Mouse (Mus musculus) central nervous system, embryonic 14 days (tissue): Measurements from ENCODE around the gene Dennd1b. TPM values are rescaled to one million over a fixed set of nuclear protein-coding genes. Genes with fewer than 3 reads are reported as not detected.

Source experiments
- polyA plus RNA-seq: library from polyadenylated mRNA; depleted of rRNA; stranded (reverse); fragments of >200 nt; gene quantifications from 2 replicates; pipeline ENCODE4 v1.2.3, GENCODE M21; 2012; rRNA removed

Dennd1b gene
- 4.7 and 5.4 TPM in 2 replicates for polyA plus RNA-seq

DNA sequence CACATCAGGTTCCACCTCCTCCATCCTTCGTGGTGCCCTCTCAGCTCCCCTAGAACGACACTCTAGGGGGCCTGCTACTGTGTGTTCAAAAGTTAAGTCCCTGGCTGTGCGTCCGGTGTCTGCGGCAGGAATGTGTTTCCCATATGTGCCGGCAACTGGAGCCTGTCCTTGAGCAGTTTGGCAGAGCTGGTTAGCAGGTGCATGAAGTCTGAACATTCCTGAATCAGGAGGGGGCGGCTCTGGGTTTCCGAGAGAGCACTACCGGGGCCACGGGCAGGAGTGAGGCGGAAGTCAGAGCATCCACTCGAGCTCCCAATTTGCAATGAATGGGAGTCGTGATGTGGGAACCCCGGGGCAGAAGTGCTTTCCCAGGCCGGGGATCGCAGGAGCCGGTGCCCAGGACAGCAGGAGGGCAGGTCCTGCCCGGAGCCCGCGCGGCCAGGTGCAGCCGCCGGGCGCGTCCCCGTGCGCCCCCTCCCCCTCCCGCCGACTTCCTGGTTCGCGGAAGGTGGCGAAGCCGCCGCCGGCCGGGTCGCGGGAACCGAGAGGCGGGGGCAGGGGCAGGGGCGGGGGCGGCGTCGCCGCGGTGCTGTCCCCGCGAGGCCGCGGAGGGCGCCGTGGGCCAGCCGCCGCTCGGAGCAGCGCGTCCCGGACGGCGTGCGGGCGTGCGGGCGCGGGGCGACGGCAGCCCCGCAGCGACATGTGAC, at the start of gene Dennd1b:
TSS of gene Dennd1b (plus strand) at position 275 of the 707 bp plus-strand sequence.

Other genes with a start within 250 kb of the Dennd1b start
- gene Lhx9, start 114.9 kb upstream of the Dennd1b start, polyA plus RNA-seq: 55.3 and 57.1 TPM in 2 replicates
- 43.7 and 49.3 TPM in 2 replicates for gene 2310009B15Rik, start 106.6 kb upstream of the Dennd1b start, polyA plus RNA-seq